Mouse (Mus musculus): Measurements from ENCODE around the gene Slc9a3r1. TPM values are rescaled to one million over a fixed set of nuclear protein-coding genes. Genes with fewer than 3 reads are reported as not detected.

The Slc9a3r1 gene
- polyA plus RNA-seq, 1 experiment from 2014 or later = 101 TPM

GRCm38 (mm10) chr11:115223451-115223850 is 60.3 kb downstream of the Slc9a3r1 start:
- WGBS (ENCODE audit: insufficient replicate concordance) = 47% methylated on average over 11 of the region's 11 CpGs
- H3K4me1 ChIP-seq (ENCODE audit: insufficient read depth) = peaks cover 32% of the 10 kb centered on the region
- H3K4me3 ChIP-seq (ENCODE audit: low read depth, low read length) = no peak overlapping the region
- H3K9me3 ChIP-seq (ENCODE audit: low read length) = no peaks in the 10 kb centered on the region
- ATAC-seq (no peak), DNase-seq (no peak)
- H3K9ac ChIP-seq (replicated peaks) = no peak overlapping the region
- 0 out of 2 replicates have a peak overlapping the region, but pooled peaks have one; percentile 7 for H3K4me2 ChIP-seq (ENCODE audit: low read depth, low read length)
- 0 out of 2 replicates have a peak, but pooled peaks cover 6% of the 10 kb centered on the region for H3K36me3 ChIP-seq (replicated peaks; ENCODE audit: insufficient read depth, low read length)
- TF ChIP-seq CTCF (IDR thresholded peaks at IDR 0.05; ENCODE audit: low read depth) (no peak), EP300 (IDR thresholded peaks at IDR 0.05; ENCODE audit: low read depth) (no peak)
- no peaks in the 10 kb centered on the region for H3K27me3 ChIP-seq (ENCODE audit: insufficient read depth, low read length)
- peak overlapping the region; percentile 22 for H3K27ac ChIP-seq (ENCODE audit: low read depth)

GRCm38 (mm10) chr11:115223877-115224276 is 60.7 kb downstream of the Slc9a3r1 start:
- WGBS (ENCODE audit: insufficient replicate concordance) = 39% methylated on average over 6 of the region's 6 CpGs
- Histone ChIP-seq H3K36me3 (replicated peaks; ENCODE audit: insufficient read depth, low read length) (0 out of 2 replicates have a peak, but pooled peaks cover 7% of the 10 kb centered on the region), H3K9ac (replicated peaks) (no peak overlapping the region), H3K9me3 (ENCODE audit: low read length) (no peaks in the 10 kb centered on the region), H3K27me3 (ENCODE audit: insufficient read depth, low read length) (no peaks in the 10 kb centered on the region), H3K4me3 (ENCODE audit: low read depth, low read length) (no peak overlapping the region), H3K4me1 (ENCODE audit: insufficient read depth) (peaks cover 28% of the 10 kb centered on the region), H3K4me2 (ENCODE audit: low read depth, low read length) (peak overlapping the region; percentile 7; the same call in 1 of the 2 replicates), H3K27ac (ENCODE audit: low read depth) (peak overlapping the region; percentile 22; the same call in 1 of the 2 replicates)
- ATAC-seq (no peak), DNase-seq (no peak)
- no peak for TF ChIP-seq EP300 (IDR thresholded peaks at IDR 0.05; ENCODE audit: low read depth)
- no peak for TF ChIP-seq CTCF (IDR thresholded peaks at IDR 0.05; ENCODE audit: low read depth)

GRCm38 (mm10) chr11:115224889-115225288 is 61.7 kb downstream of the Slc9a3r1 start:
- H3K9me3 ChIP-seq (ENCODE audit: low read length) = no peaks in the 10 kb centered on the region
- H3K27me3 ChIP-seq (ENCODE audit: insufficient read depth, low read length) = no peaks in the 10 kb centered on the region
- peaks cover 22% of the 10 kb centered on the region for H3K4me1 ChIP-seq (ENCODE audit: insufficient read depth)
- H3K27ac ChIP-seq (ENCODE audit: low read depth) = no peak overlapping the region
- DNase-seq (peak; percentile 78), ATAC-seq (0 out of 2 replicates have a peak, but pooled peaks have one; percentile 30)
- no peak overlapping the region for H3K4me2 ChIP-seq (ENCODE audit: low read depth, low read length)
- H3K4me3 ChIP-seq (ENCODE audit: low read depth, low read length) = no peak overlapping the region
- H3K36me3 ChIP-seq (replicated peaks; ENCODE audit: insufficient read depth, low read length) = peaks cover 7% of the 10 kb centered on the region; the same call in 1 of the 2 replicates
- 38% methylated on average over 8 of the region's 8 CpGs for WGBS (ENCODE audit: insufficient replicate concordance)
- no peak overlapping the region for H3K9ac ChIP-seq (replicated peaks)
- peak; percentile 78 for TF ChIP-seq CTCF (IDR thresholded peaks at IDR 0.05; ENCODE audit: low read depth)
- no peak for TF ChIP-seq EP300 (IDR thresholded peaks at IDR 0.05; ENCODE audit: low read depth)

- Histone ChIP-seq H3K36me3 (replicated peaks; ENCODE audit: insufficient read depth, low read length) (peaks cover 7% of the 10 kb centered on the region; the same call in 1 of the 2 replicates), H3K9me3 (ENCODE audit: low read length) (no peaks in the 10 kb centered on the region), H3K4me2 (ENCODE audit: low read depth, low read length) (no peak overlapping the region), H3K4me1 (ENCODE audit: insufficient read depth) (peaks cover 20% of the 10 kb centered on the region), H3K9ac (replicated peaks) (no peak overlapping the region), H3K27ac (ENCODE audit: low read depth) (no peak overlapping the region), H3K4me3 (ENCODE audit: low read depth, low read length) (no peak overlapping the region), H3K27me3 (ENCODE audit: insufficient read depth, low read length) (no peaks in the 10 kb centered on the region)
- TF ChIP-seq EP300 (IDR thresholded peaks at IDR 0.05; ENCODE audit: low read depth) (no peak), CTCF (IDR thresholded peaks at IDR 0.05; ENCODE audit: low read depth) (no peak)
- DNase-seq (no peak), ATAC-seq (no peak)
- WGBS (ENCODE audit: insufficient replicate concordance) = 87% methylated on average over 6 of the region's 6 CpGs
These were observed 62.2 kb downstream of the Slc9a3r1 start for GRCm38 (mm10) chr11:115225301-115225700.

- H3K4me3 ChIP-seq (ENCODE audit: low read depth, low read length) = no peak overlapping the region
- 53% methylated on average over 14 of the region's 14 CpGs for WGBS (ENCODE audit: insufficient replicate concordance)
- no peak overlapping the region for H3K4me2 ChIP-seq (ENCODE audit: low read depth, low read length)
- peak overlapping the region; percentile 34; the same call in 1 of the 2 replicates for H3K27ac ChIP-seq (ENCODE audit: low read depth)
- ATAC-seq (no peak), DNase-seq (no peak)
- no peaks in the 10 kb centered on the region for H3K9me3 ChIP-seq (ENCODE audit: low read length)
- H3K27me3 ChIP-seq (ENCODE audit: insufficient read depth, low read length) = no peaks in the 10 kb centered on the region
- peaks cover 27% of the 10 kb centered on the region for H3K4me1 ChIP-seq (ENCODE audit: insufficient read depth)
- no peak for TF ChIP-seq CTCF (IDR thresholded peaks at IDR 0.05; ENCODE audit: low read depth)
- TF ChIP-seq EP300 (IDR thresholded peaks at IDR 0.05; ENCODE audit: low read depth) = no peak
- H3K9ac ChIP-seq (replicated peaks) = 0 out of 2 replicates have a peak overlapping the region, but pooled peaks have one; percentile 5
- H3K36me3 ChIP-seq (replicated peaks; ENCODE audit: insufficient read depth, low read length) = peaks cover 7% of the 10 kb centered on the region; the same call in 1 of the 2 replicates
These were observed 63.8 kb downstream of the Slc9a3r1 start for GRCm38 (mm10) chr11:115226811-115227491.

GRCm38 (mm10) chr11:115227640-115228039 is 64.5 kb downstream of the Slc9a3r1 start:
- Histone ChIP-seq H3K27me3 (ENCODE audit: insufficient read depth, low read length) (no peaks in the 10 kb centered on the region), H3K4me3 (ENCODE audit: low read depth, low read length) (no peak overlapping the region), H3K4me2 (ENCODE audit: low read depth, low read length) (no peak overlapping the region), H3K27ac (ENCODE audit: low read depth) (no peak overlapping the region), H3K9me3 (ENCODE audit: low read length) (no peaks in the 10 kb centered on the region), H3K4me1 (ENCODE audit: insufficient read depth) (peaks cover 30% of the 10 kb centered on the region), H3K36me3 (replicated peaks; ENCODE audit: insufficient read depth, low read length) (peaks cover 7% of the 10 kb centered on the region; the same call in 1 of the 2 replicates), H3K9ac (replicated peaks) (no peak overlapping the region)
- DNase-seq = no peak
- TF ChIP-seq CTCF (IDR thresholded peaks at IDR 0.05; ENCODE audit: low read depth) = no peak
- 67% methylated on average over 12 of the region's 12 CpGs for WGBS (ENCODE audit: insufficient replicate concordance)
- ATAC-seq = no peak

Measured in liver, postnatal 0 days (tissue).